Mouse (Mus musculus) E14TG2a.4 (cell line): ENCODE results near the gene Sec62.

Experiments used
- H3K27me3 ChIP-seq: 2 replicates; pipeline ENCODE4 v1.6.1; 2014; ENCODE audit warnings: low read length, control low read depth; ENCODE audit not compliant: insufficient read depth
- H3K36me3 ChIP-seq: 2 replicates; pipeline ENCODE4 v1.6.1; 2014; ENCODE audit warnings: low read length, control low read depth; ENCODE audit not compliant: insufficient read depth
- H3K4me1 ChIP-seq: replicated peaks from 2 replicates; pipeline ENCODE4 v1.6.1; 2014; ENCODE audit warnings: low read depth, low read length, control low read depth
- H3K4me3 ChIP-seq: replicated peaks from 2 replicates; pipeline ENCODE4 v1.5.1; 2014; ENCODE audit warnings: mild to moderate bottlenecking, low read length
- H3K9me3 ChIP-seq: 2 replicates; pipeline ENCODE4 v1.6.1; 2014; ENCODE audit warnings: low read length, control low read depth
- CTCF ChIP-seq: conservative IDR thresholded peaks from 2 replicates; pipeline ENCODE4 v1.5.1; 2014; ENCODE audit warnings: low read length
- NANOG ChIP-seq: IDR thresholded peaks from 2 replicates; pipeline ENCODE4 v1.6.1; 2014; ENCODE audit warnings: borderline replicate concordance, low read length, mixed read lengths
- POU5F1 ChIP-seq: IDR thresholded peaks from 2 replicates; pipeline ENCODE4 v1.6.1; 2014; ENCODE audit warnings: low read length, borderline replicate concordance

Gene Sec62

DNA sequence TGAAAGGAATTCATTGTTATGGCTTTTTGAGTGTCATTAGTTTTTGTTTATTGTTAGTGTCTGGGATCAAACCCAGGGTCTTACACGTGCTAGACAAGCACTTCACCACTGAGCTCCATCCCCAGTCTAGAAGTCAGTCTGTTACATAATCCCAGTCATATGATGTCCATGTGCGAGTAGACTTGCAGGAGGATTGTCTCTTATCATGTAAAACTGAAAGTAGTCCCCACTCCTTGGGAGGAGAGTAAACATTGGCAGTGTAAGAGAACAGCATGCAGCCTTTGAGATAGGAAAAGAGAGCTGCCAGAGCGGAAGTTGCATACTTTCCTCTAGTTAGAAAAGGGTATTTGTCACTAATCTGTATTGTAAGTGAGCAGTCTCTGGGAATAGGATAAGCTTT is 20.2 kb downstream of the Sec62 start:
- H3K36me3 ChIP-seq, result peaks cover 81% of the 10 kb centered on the region
- no peak overlapping the region for H3K4me3 ChIP-seq
- no peaks in the 10 kb centered on the region for H3K27me3 ChIP-seq
- H3K9me3 ChIP-seq, result no peaks in the 10 kb centered on the region
- TF ChIP-seq CTCF (no peak), POU5F1 (no peak), NANOG (no peak)
- H3K4me1 ChIP-seq, result peaks cover 7% of the 10 kb centered on the region

GRCm38 (mm10) chr3:30818630-30819125 is 26.0 kb downstream of the Sec62 start:
- H3K36me3 ChIP-seq, result peaks cover 73% of the 10 kb centered on the region
- no peaks in the 10 kb centered on the region for H3K27me3 ChIP-seq
- TF ChIP-seq NANOG (no peak), POU5F1 (no peak), CTCF (no peak)
- H3K4me1 ChIP-seq, result no peaks in the 10 kb centered on the region
- no peaks in the 10 kb centered on the region for H3K9me3 ChIP-seq
- H3K4me3 ChIP-seq, result no peak overlapping the region

DNA sequence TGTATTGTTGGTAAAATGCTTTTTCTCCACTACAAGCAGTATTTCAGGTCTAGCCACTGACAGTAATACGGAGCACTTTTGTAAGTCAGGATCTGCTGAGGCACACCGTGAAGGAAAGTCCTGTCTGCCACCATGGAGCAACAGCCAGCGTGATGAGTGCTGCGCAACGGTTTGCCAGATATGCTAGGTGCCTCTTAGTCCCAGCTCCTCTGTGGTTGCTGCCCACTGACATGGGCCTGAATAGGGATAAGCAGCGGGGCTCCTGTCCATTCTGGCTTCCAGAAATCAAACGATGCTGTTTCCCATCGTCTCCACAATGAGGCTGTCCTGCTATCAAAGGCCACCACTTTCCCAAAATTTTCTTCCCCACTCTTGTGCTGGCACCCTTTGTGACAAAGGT is 29.5 kb downstream of the Sec62 start:
- H3K4me1 ChIP-seq, result no peaks in the 10 kb centered on the region
- no peaks in the 10 kb centered on the region for H3K27me3 ChIP-seq
- H3K4me3 ChIP-seq, result no peak overlapping the region
- H3K9me3 ChIP-seq, result no peaks in the 10 kb centered on the region
- H3K36me3 ChIP-seq, result peaks cover 49% of the 10 kb centered on the region
- no peak for TF ChIP-seq POU5F1
- no peak for TF ChIP-seq CTCF
- TF ChIP-seq NANOG, result no peak

GRCm38 (mm10) chr3:30826069-30826468 is 33.4 kb downstream of the Sec62 start:
- Histone ChIP-seq H3K4me3 (no peak overlapping the region), H3K36me3 (peaks cover 12% of the 10 kb centered on the region), H3K27me3 (no peaks in the 10 kb centered on the region), H3K9me3 (no peaks in the 10 kb centered on the region), H3K4me1 (peaks cover 2% of the 10 kb centered on the region)
- no peak for TF ChIP-seq NANOG

DNA sequence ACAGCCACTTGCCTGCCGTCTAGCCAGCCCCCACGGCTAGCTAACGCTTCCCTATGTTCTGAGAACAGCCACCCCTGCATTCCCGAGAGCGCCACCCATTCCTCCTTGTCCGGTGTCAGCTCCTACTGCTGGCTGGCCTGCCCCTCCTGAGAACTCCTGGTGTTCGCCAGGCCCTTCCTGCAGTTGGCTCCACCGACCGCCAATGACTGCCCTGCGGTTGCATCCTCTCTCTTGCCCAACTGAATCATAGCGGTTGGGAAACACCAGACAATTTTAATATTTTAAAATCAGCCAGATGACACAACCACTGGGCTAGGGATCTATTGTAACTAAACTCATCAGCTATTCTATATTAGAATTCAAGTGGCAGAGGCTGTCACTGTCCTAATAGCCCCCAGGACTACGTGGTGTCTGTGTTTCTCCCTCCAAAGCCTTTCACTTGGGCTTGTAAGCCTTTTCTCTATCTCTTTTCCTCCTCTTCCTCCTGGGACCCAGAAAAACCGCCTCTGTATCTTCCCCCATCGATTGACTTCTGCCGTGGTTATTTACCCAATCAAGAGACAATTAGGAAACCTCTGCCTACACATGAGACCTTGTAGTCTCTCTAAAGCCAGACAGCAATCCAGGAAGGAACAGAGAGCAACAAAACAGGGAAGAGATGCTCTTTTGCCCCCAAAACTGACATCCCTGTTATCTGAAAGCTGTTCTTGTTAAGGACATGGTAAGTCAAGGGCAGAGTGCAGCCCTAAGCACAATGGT is 39.4 kb downstream of the Sec62 start:
- Histone ChIP-seq H3K27me3 (no peaks in the 10 kb centered on the region), H3K9me3 (no peaks in the 10 kb centered on the region), H3K4me1 (peaks cover 11% of the 10 kb centered on the region), H3K36me3 (no peaks in the 10 kb centered on the region), H3K4me3 (no peak overlapping the region)
- TF ChIP-seq POU5F1 (no peak), NANOG (no peak), CTCF (no peak)

DNA sequence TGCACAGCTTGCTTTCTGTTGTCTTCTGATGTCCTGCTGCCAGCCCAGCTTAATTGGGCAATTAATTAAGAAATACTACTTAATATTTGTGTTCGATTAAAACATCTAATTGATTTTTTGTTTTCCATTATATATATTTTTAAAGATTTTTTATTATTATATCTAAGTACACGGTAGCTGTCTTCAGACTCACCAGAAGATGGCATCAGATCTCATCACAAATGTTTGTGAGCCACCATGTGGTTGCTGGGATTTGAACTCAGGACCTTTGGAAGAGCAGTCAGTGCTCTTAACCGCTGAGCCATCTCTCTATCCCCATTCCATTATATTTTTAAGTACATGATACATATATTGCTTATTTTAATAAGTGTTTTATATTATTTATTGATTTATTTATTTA is 40.6 kb downstream of the Sec62 start:
- H3K4me3 ChIP-seq, result no peak overlapping the region
- TF ChIP-seq NANOG (no peak), CTCF (0 out of 2 replicates have a peak, but pooled peaks have one; percentile 2)
- peaks cover 11% of the 10 kb centered on the region for H3K4me1 ChIP-seq
- no peaks in the 10 kb centered on the region for H3K36me3 ChIP-seq
- H3K27me3 ChIP-seq, result no peaks in the 10 kb centered on the region
- H3K9me3 ChIP-seq, result no peaks in the 10 kb centered on the region

DNA sequence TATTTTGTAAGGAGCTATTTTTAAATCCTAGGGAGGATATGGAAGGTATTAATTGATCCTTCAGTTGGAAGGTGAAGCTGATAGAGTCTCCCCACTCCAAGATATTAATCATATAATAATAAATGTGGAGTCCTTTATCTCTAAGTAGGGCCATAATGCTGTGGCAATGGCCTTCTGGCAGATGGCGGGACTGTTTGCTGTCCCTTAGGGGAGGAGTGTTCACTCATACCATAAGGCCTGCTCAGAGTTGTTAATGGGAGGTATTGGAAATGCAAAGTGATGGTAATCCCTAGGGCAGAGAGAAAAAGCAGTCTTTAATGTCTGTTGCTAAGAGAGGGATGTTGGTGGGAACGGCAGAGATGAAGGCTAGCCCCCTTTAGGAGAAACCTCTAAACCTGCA is 53.1 kb downstream of the Sec62 start:
- Histone ChIP-seq H3K27me3 (peaks cover 3% of the 10 kb centered on the region; the same call in 1 of the 2 replicates), H3K4me3 (no peak overlapping the region), H3K4me1 (peaks cover 18% of the 10 kb centered on the region), H3K9me3 (no peaks in the 10 kb centered on the region), H3K36me3 (no peaks in the 10 kb centered on the region)
- TF ChIP-seq POU5F1 (no peak), NANOG (no peak), CTCF (no peak)

DNA sequence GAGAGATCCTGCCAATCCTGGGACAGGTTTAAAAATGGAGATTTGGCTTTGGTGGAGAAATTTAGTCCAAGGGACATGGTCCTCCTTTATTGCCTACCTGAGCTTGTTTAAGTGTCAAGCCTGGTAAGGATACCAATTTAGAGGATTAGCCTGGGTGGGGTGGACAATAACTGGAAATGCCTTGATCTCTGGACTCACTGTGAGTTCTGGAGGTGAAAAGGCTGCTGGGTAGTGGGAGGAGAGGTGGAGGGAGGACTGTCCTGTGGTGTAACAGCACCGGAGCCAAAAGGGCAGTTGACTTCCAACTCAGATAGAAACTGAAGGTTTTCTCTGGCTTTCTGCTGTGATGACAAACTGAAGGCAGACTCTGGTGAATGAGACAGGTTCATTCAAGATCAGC is 54.7 kb downstream of the Sec62 start:
- TF ChIP-seq NANOG (no peak), CTCF (no peak), POU5F1 (no peak)
- peaks cover 11% of the 10 kb centered on the region for H3K27me3 ChIP-seq
- H3K4me1 ChIP-seq, result peaks cover 18% of the 10 kb centered on the region
- H3K9me3 ChIP-seq, result no peaks in the 10 kb centered on the region
- no peaks in the 10 kb centered on the region for H3K36me3 ChIP-seq
- H3K4me3 ChIP-seq, result no peak overlapping the region

- H3K4me3 ChIP-seq, result no peak overlapping the region
- peaks cover 25% of the 10 kb centered on the region for H3K4me1 ChIP-seq
- peaks cover 35% of the 10 kb centered on the region for H3K27me3 ChIP-seq
- TF ChIP-seq NANOG (no peak), CTCF (no peak), POU5F1 (no peak)
- H3K9me3 ChIP-seq, result no peaks in the 10 kb centered on the region
- H3K36me3 ChIP-seq, result no peaks in the 10 kb centered on the region
Measured at GRCm38 (mm10) chr3:30851422-30851821, 58.7 kb downstream of the Sec62 start.
